Mouse (Mus musculus): ENCODE measurements around the gene Pik3ip1. TPM values are rescaled to one million over a fixed set of nuclear protein-coding genes. Genes with fewer than 3 reads are reported as not detected.

Pik3ip1 gene
- polyA plus RNA-seq, 1 experiment from 2014 or later: 27.8 TPM

- peak; percentile 67 for DNase-seq (ENCODE audit: low spot score)
- no peak overlapping the region for H3K4me3 ChIP-seq (ENCODE audit: low read depth, low read length)
- ATAC-seq: peak; percentile 61
- no peaks in the 10 kb centered on the region for H3K27me3 ChIP-seq (replicated peaks; ENCODE audit: control insufficient read depth, insufficient read depth, low read length)
- WGBS: 7% methylated on average over 12 of the region's 12 CpGs
- no peak overlapping the region for H3K4me2 ChIP-seq (ENCODE audit: low read length)
- H3K36me3 ChIP-seq (ENCODE audit: control insufficient read depth, insufficient read depth, low read length): peaks cover 20% of the 10 kb centered on the region
- H3K4me1 ChIP-seq (ENCODE audit: control insufficient read depth, insufficient read depth, low read length): peaks cover 12% of the 10 kb centered on the region
- peak overlapping the region; percentile 37; the same call in 1 of the 2 replicates for H3K9ac ChIP-seq (ENCODE audit: low read length)
- H3K27ac ChIP-seq (ENCODE audit: low read depth, low read length): peak overlapping the region; percentile 80
- H3K9me3 ChIP-seq (replicated peaks; ENCODE audit: control insufficient read depth, low read length): no peaks in the 10 kb centered on the region
Measured at GRCm38 (mm10) chr11:3337173-3337955, 7.2 kb downstream of the Pik3ip1 start.

GRCm38 (mm10) chr11:3337961-3338360, 7.8 kb downstream of the Pik3ip1 start:
- DNase-seq (ENCODE audit: low spot score) (no peak), ATAC-seq (peak; percentile 1; the same call in 1 of the 2 replicates)
- WGBS: 44% methylated on average over 5 of the region's 5 CpGs
- Histone ChIP-seq H3K27me3 (replicated peaks; ENCODE audit: control insufficient read depth, insufficient read depth, low read length) (no peaks in the 10 kb centered on the region), H3K9me3 (replicated peaks; ENCODE audit: control insufficient read depth, low read length) (no peaks in the 10 kb centered on the region), H3K4me1 (ENCODE audit: control insufficient read depth, insufficient read depth, low read length) (peaks cover 8% of the 10 kb centered on the region), H3K4me3 (ENCODE audit: low read depth, low read length) (no peak overlapping the region), H3K27ac (ENCODE audit: low read depth, low read length) (peak overlapping the region; percentile 80; the same call in 1 of the 2 replicates), H3K9ac (ENCODE audit: low read length) (peak overlapping the region; percentile 37; the same call in 1 of the 2 replicates), H3K36me3 (ENCODE audit: control insufficient read depth, insufficient read depth, low read length) (peaks cover 26% of the 10 kb centered on the region), H3K4me2 (ENCODE audit: low read length) (no peak overlapping the region)

- H3K27me3 ChIP-seq (replicated peaks; ENCODE audit: control insufficient read depth, insufficient read depth, low read length): no peaks in the 10 kb centered on the region
- no peaks in the 10 kb centered on the region for H3K9me3 ChIP-seq (replicated peaks; ENCODE audit: control insufficient read depth, low read length)
- H3K4me2 ChIP-seq (ENCODE audit: low read length): no peak overlapping the region
- H3K27ac ChIP-seq (ENCODE audit: low read depth, low read length): no peak overlapping the region
- no peak overlapping the region for H3K4me3 ChIP-seq (ENCODE audit: low read depth, low read length)
- no peak overlapping the region for H3K9ac ChIP-seq (ENCODE audit: low read length)
- no peak for DNase-seq (ENCODE audit: low spot score)
- 76% methylated on average over 5 of the region's 5 CpGs for WGBS
- H3K36me3 ChIP-seq (ENCODE audit: control insufficient read depth, insufficient read depth, low read length): peaks cover 43% of the 10 kb centered on the region
- H3K4me1 ChIP-seq (ENCODE audit: control insufficient read depth, insufficient read depth, low read length): peaks cover 8% of the 10 kb centered on the region
- no peak for ATAC-seq
Measured at GRCm38 (mm10) chr11:3341476-3341875, 11.3 kb downstream of the Pik3ip1 start.

- H3K4me2 ChIP-seq (ENCODE audit: low read length): no peak overlapping the region
- no peaks in the 10 kb centered on the region for H3K9me3 ChIP-seq (replicated peaks; ENCODE audit: control insufficient read depth, low read length)
- no peak overlapping the region for H3K4me3 ChIP-seq (ENCODE audit: low read depth, low read length)
- no peaks in the 10 kb centered on the region for H3K27me3 ChIP-seq (replicated peaks; ENCODE audit: control insufficient read depth, insufficient read depth, low read length)
- H3K36me3 ChIP-seq (ENCODE audit: control insufficient read depth, insufficient read depth, low read length): peaks cover 62% of the 10 kb centered on the region
- H3K27ac ChIP-seq (ENCODE audit: low read depth, low read length): no peak overlapping the region
- 93% methylated on average over 3 of the region's 3 CpGs for WGBS
- ATAC-seq: no peak
- H3K4me1 ChIP-seq (ENCODE audit: control insufficient read depth, insufficient read depth, low read length): no peaks in the 10 kb centered on the region
- no peak overlapping the region for H3K9ac ChIP-seq (ENCODE audit: low read length)
- DNase-seq (ENCODE audit: low spot score): no peak
Measured at GRCm38 (mm10) chr11:3344916-3345315, 14.7 kb downstream of the Pik3ip1 start.

GRCm38 (mm10) chr11:3346351-3346750, 16.1 kb downstream of the Pik3ip1 start:
- no peak for DNase-seq (ENCODE audit: low spot score)
- Histone ChIP-seq H3K4me2 (ENCODE audit: low read length) (no peak overlapping the region), H3K4me3 (ENCODE audit: low read depth, low read length) (no peak overlapping the region), H3K4me1 (ENCODE audit: control insufficient read depth, insufficient read depth, low read length) (no peaks in the 10 kb centered on the region), H3K27ac (ENCODE audit: low read depth, low read length) (no peak overlapping the region), H3K9ac (ENCODE audit: low read length) (no peak overlapping the region), H3K9me3 (replicated peaks; ENCODE audit: control insufficient read depth, low read length) (no peaks in the 10 kb centered on the region), H3K27me3 (replicated peaks; ENCODE audit: control insufficient read depth, insufficient read depth, low read length) (no peaks in the 10 kb centered on the region), H3K36me3 (ENCODE audit: control insufficient read depth, insufficient read depth, low read length) (peaks cover 74% of the 10 kb centered on the region)
- no peak for ATAC-seq
- WGBS: 93% methylated on average over 7 of the region's 7 CpGs

GRCm38 (mm10) chr11:3347091-3347834, 17.1 kb downstream of the Pik3ip1 start:
- Histone ChIP-seq H3K9ac (ENCODE audit: low read length) (no peak overlapping the region), H3K36me3 (ENCODE audit: control insufficient read depth, insufficient read depth, low read length) (peaks cover 74% of the 10 kb centered on the region), H3K4me3 (ENCODE audit: low read depth, low read length) (no peak overlapping the region), H3K9me3 (replicated peaks; ENCODE audit: control insufficient read depth, low read length) (no peaks in the 10 kb centered on the region), H3K27me3 (replicated peaks; ENCODE audit: control insufficient read depth, insufficient read depth, low read length) (no peaks in the 10 kb centered on the region), H3K4me2 (ENCODE audit: low read length) (no peak overlapping the region), H3K27ac (ENCODE audit: low read depth, low read length) (no peak overlapping the region), H3K4me1 (ENCODE audit: control insufficient read depth, insufficient read depth, low read length) (no peaks in the 10 kb centered on the region)
- DNase-seq (ENCODE audit: low spot score) (peak; percentile 91), ATAC-seq (peak; percentile 71)
- 58% methylated on average over 12 of the region's 12 CpGs for WGBS

- H3K9me3 ChIP-seq (replicated peaks; ENCODE audit: control insufficient read depth, low read length): no peaks in the 10 kb centered on the region
- no peaks in the 10 kb centered on the region for H3K27me3 ChIP-seq (replicated peaks; ENCODE audit: control insufficient read depth, insufficient read depth, low read length)
- DNase-seq (ENCODE audit: low spot score) (no peak), ATAC-seq (no peak)
- H3K4me3 ChIP-seq (ENCODE audit: low read depth, low read length): no peak overlapping the region
- H3K36me3 ChIP-seq (ENCODE audit: control insufficient read depth, insufficient read depth, low read length): peaks cover 74% of the 10 kb centered on the region
- no peak overlapping the region for H3K4me2 ChIP-seq (ENCODE audit: low read length)
- no peaks in the 10 kb centered on the region for H3K4me1 ChIP-seq (ENCODE audit: control insufficient read depth, insufficient read depth, low read length)
- H3K27ac ChIP-seq (ENCODE audit: low read depth, low read length): no peak overlapping the region
- H3K9ac ChIP-seq (ENCODE audit: low read length): no peak overlapping the region
Measured at GRCm38 (mm10) chr11:3347835-3348195, 17.6 kb downstream of the Pik3ip1 start.

- DNase-seq (ENCODE audit: low spot score): no peak
- peaks cover 78% of the 10 kb centered on the region for H3K36me3 ChIP-seq (ENCODE audit: control insufficient read depth, insufficient read depth, low read length)
- no peak overlapping the region for H3K9ac ChIP-seq (ENCODE audit: low read length)
Measured at GRCm38 (mm10) chr11:3348576-3349342, 18.6 kb downstream of the Pik3ip1 start.

More at GRCm38 (mm10) chr11:3348576-3349342, 18.6 kb downstream of the Pik3ip1 start:
- Histone ChIP-seq H3K27me3 (replicated peaks; ENCODE audit: control insufficient read depth, insufficient read depth, low read length) (no peaks in the 10 kb centered on the region), H3K4me1 (ENCODE audit: control insufficient read depth, insufficient read depth, low read length) (no peaks in the 10 kb centered on the region), H3K4me2 (ENCODE audit: low read length) (no peak overlapping the region), H3K9me3 (replicated peaks; ENCODE audit: control insufficient read depth, low read length) (no peaks in the 10 kb centered on the region), H3K4me3 (ENCODE audit: low read depth, low read length) (no peak overlapping the region), H3K27ac (ENCODE audit: low read depth, low read length) (no peak overlapping the region)
- no peak for ATAC-seq
- 49% methylated on average over 6 of the region's 6 CpGs for WGBS
